Mouse (Mus musculus): ENCODE measurements at regions not wholly inside any gene's neighbourhood (a gene's known extent, or its start where the extent isn't known, plus 50 kb on each side); places are given as distances from the start of the nearest gene placed in this dataset.
"Not testable (repeated sequence)": the region's sequence is repeated elsewhere in the genome, so short reads cannot be mapped to it uniquely, and the experiment has no call there.

- peak; percentile 93 for DNase-seq
Measured at GRCm38 (mm10) chr10:19494461-19495105, 97.2 kb upstream of the Ifngr1 start.

- DNase-seq = no peak
Measured at GRCm38 (mm10) chr10:19498112-19498511, 93.6 kb upstream of the Ifngr1 start.

GRCm38 (mm10) chr10:19502874-19503273, 88.9 kb upstream of the Ifngr1 start:
- no peak for DNase-seq

- DNase-seq = peak; percentile 89
Measured at GRCm38 (mm10) chr10:19503846-19504765, 87.6 kb upstream of the Ifngr1 start.

- DNase-seq = no peak
Measured at GRCm38 (mm10) chr10:19505174-19505573, 86.6 kb upstream of the Ifngr1 start.

GRCm38 (mm10) chr10:19505979-19506378, 85.8 kb upstream of the Ifngr1 start:
- DNase-seq = peak; percentile 93

GRCm38 (mm10) chr10:19506434-19506833, 85.3 kb upstream of the Ifngr1 start:
- peak; percentile 97 for DNase-seq

- peak; percentile 95 for DNase-seq
Measured at GRCm38 (mm10) chr10:19508221-19508745, 83.5 kb upstream of the Ifngr1 start.

GRCm38 (mm10) chr10:19510047-19510446, 81.7 kb upstream of the Ifngr1 start:
- no peak for DNase-seq

GRCm38 (mm10) chr10:19514366-19514765, 77.4 kb upstream of the Ifngr1 start:
- DNase-seq = not testable (repeated sequence)

GRCm38 (mm10) chr10:19514837-19515236, 76.9 kb upstream of the Ifngr1 start:
- DNase-seq = no peak

- no peak for DNase-seq
Measured at GRCm38 (mm10) chr10:19516011-19516410, 75.7 kb upstream of the Ifngr1 start.

GRCm38 (mm10) chr10:19517093-19517492, 74.7 kb upstream of the Ifngr1 start:
- DNase-seq = peak; percentile 84

GRCm38 (mm10) chr10:19518763-19519162, 73.0 kb upstream of the Ifngr1 start:
- DNase-seq = no peak

- peak; percentile 85 for DNase-seq
Measured at GRCm38 (mm10) chr10:19522198-19522597, 69.6 kb upstream of the Ifngr1 start.

- no peak for DNase-seq
Measured at GRCm38 (mm10) chr10:19525939-19526338, 65.8 kb upstream of the Ifngr1 start.

GRCm38 (mm10) chr10:19526353-19526752, 65.4 kb upstream of the Ifngr1 start:
- DNase-seq = peak; percentile 88

GRCm38 (mm10) chr10:19529655-19530054, 62.1 kb upstream of the Ifngr1 start:
- DNase-seq = no peak

- peak; percentile 34 for DNase-seq
Measured at GRCm38 (mm10) chr10:19530056-19530455, 61.7 kb upstream of the Ifngr1 start.

- DNase-seq = peak; percentile 76
Measured at GRCm38 (mm10) chr10:19531452-19531851, 60.3 kb upstream of the Ifngr1 start.

GRCm38 (mm10) chr10:19532790-19533189, 59.0 kb upstream of the Ifngr1 start:
- no peak for DNase-seq

- DNase-seq = no peak
Measured at GRCm38 (mm10) chr10:19533846-19534245, 57.9 kb upstream of the Ifngr1 start.
